Mouse (Mus musculus): ENCODE results near the gene 1700020D05Rik. TPM values are rescaled to one million over a fixed set of nuclear protein-coding genes. Genes with fewer than 3 reads are reported as not detected.
A peak's percentile ranks its signal among the peaks of the same experiment; 100 is the strongest.

1700020D05Rik gene
- polyA plus RNA-seq, 1 experiment from 2014 or later = 0.18 TPM

DNA sequence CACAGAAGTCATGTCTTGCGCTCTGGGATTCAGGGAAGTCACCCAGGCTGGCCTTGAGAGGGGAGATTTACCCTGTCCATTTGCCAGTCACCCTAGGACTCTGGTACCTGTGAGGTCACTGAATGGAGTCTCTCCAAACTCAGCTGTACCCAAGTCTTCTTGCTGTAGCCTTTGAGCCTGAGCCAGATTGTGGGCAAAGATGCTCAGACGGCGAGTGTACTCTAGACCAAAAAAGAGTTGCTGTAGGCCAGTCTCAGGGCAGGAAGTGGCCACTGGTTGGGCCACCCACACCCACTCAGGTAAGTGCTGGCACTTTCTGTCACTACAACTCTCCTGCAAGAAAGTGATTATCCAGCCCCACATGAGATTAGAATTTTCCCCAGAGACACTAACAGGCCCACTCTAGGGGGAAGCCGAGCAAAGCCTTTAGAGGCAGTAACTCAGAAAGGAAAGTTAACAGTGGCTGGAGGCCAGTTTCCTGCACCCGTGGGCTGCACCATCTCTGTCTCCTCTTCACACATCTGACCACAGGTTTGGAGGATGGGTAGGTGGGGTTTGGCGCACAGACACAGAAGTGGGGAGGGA, 36.6 kb downstream of the 1700020D05Rik start:
- ATAC-seq (ENCODE audit: insufficient read depth) = no peak
- H3K9ac ChIP-seq = no peak overlapping the region
- H3K36me3 ChIP-seq (ENCODE audit: insufficient read depth) = peaks cover 52% of the 10 kb centered on the region

GRCm38 (mm10) chr19:5465037-5465436, 38.5 kb downstream of the 1700020D05Rik start:
- 92% methylated on average over 8 of the region's 8 CpGs for WGBS
- H3K36me3 ChIP-seq (ENCODE audit: insufficient read depth) = peaks cover 55% of the 10 kb centered on the region
- DNase-seq (no peak), ATAC-seq (ENCODE audit: insufficient read depth) (no peak)
- H3K9me3 ChIP-seq (ENCODE audit: low read depth, low read length) = no peaks in the 10 kb centered on the region
- H3K27me3 ChIP-seq (ENCODE audit: insufficient read depth, low read length) = peaks cover under 1% of the 10 kb centered on the region; the same call in 1 of the 2 replicates
- H3K27ac ChIP-seq (ENCODE audit: low read depth) = no peak overlapping the region
- no peak overlapping the region for H3K4me3 ChIP-seq (ENCODE audit: low read depth, low read length)
- no peak overlapping the region for H3K4me2 ChIP-seq
- peaks cover 5% of the 10 kb centered on the region; the same call in 1 of the 2 replicates for H3K4me1 ChIP-seq (ENCODE audit: insufficient read depth)
- no peak for TF ChIP-seq CTCF (IDR thresholded peaks at IDR 0.05; ENCODE audit: low read depth)
- no peak overlapping the region for H3K9ac ChIP-seq

More for the DNA sequence above, 36.6 kb downstream of the 1700020D05Rik start:
- Histone ChIP-seq H3K4me3 (ENCODE audit: low read depth, low read length) (no peak overlapping the region), H3K9me3 (ENCODE audit: low read depth, low read length) (no peaks in the 10 kb centered on the region), H3K27me3 (ENCODE audit: insufficient read depth, low read length) (peaks cover 2% of the 10 kb centered on the region; the same call in 1 of the 2 replicates), H3K4me2 (no peak overlapping the region), H3K4me1 (ENCODE audit: insufficient read depth) (no peaks in the 10 kb centered on the region), H3K27ac (ENCODE audit: low read depth) (no peak overlapping the region)
- no peak for DNase-seq
- WGBS = 92% methylated on average over 6 of the region's 6 CpGs
- no peak for TF ChIP-seq CTCF (IDR thresholded peaks at IDR 0.05; ENCODE audit: low read depth)

DNA sequence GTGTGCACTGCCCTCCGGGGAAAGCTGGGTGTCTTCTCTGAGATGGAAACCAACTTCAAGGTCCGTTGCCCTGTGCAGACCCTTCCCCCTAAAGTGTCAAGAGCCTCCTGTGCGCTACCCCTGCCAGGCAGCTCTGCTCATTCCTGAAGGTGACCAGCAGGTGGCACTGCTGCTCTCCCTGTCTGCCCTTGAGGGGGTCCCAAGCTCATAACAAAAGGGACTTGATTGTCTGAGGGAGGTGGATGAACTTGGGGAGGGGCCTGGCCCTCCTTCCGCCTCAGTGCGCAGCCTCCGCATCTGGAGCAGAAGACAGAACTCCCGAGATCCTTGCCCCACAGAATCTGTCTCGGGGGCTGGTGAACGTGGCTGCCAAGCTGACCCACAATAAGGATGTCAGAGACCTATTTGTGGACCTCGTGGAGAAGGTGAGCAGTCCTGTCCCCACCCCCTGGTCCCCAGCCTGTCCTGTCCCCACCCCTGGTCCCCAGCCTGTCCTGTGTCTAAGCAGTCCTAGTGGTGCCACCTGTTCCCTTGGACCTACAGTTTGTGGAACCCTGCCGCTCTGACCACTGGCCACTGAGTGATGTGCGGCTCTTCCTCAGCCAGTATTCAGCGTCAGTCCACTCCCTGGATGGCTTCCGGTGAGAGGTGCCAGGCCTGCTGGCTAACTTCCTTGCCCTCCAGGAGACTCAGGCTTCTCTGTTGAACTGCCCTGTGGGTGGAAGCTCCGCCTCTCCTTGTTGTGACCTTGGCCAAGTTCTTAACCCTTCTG, 39.6 kb downstream of the 1700020D05Rik start:
- WGBS = 29% methylated on average over 15 of the region's 15 CpGs
- no peaks in the 10 kb centered on the region for H3K9me3 ChIP-seq (ENCODE audit: low read depth, low read length)
- peak; percentile 93 for TF ChIP-seq CTCF (IDR thresholded peaks at IDR 0.05; ENCODE audit: low read depth)
- no peak; the same call in 1 of the 2 replicates for ATAC-seq (ENCODE audit: insufficient read depth)
- peak overlapping the region; percentile 48 for H3K4me2 ChIP-seq
- peaks cover 5% of the 10 kb centered on the region for H3K4me1 ChIP-seq (ENCODE audit: insufficient read depth)
- peaks cover 55% of the 10 kb centered on the region for H3K36me3 ChIP-seq (ENCODE audit: insufficient read depth)
- peak; percentile 87 for DNase-seq
- peak overlapping the region; percentile 19 for H3K4me3 ChIP-seq (ENCODE audit: low read depth, low read length)
- peak overlapping the region; percentile 51; the same call in 1 of the 2 replicates for H3K27ac ChIP-seq (ENCODE audit: low read depth)
- peak overlapping the region; percentile 21 for H3K9ac ChIP-seq
- no peaks in the 10 kb centered on the region for H3K27me3 ChIP-seq (ENCODE audit: insufficient read depth, low read length)

GRCm38 (mm10) chr19:5463212-5463611, 40.4 kb downstream of the 1700020D05Rik start:
- no peak overlapping the region for H3K4me2 ChIP-seq
- H3K9ac ChIP-seq = no peak overlapping the region
- H3K27ac ChIP-seq (ENCODE audit: low read depth) = no peak overlapping the region
- H3K36me3 ChIP-seq (ENCODE audit: insufficient read depth) = peaks cover 55% of the 10 kb centered on the region
- no peak for ATAC-seq (ENCODE audit: insufficient read depth)
- H3K4me3 ChIP-seq (ENCODE audit: low read depth, low read length) = no peak overlapping the region
- TF ChIP-seq CTCF (IDR thresholded peaks at IDR 0.05; ENCODE audit: low read depth) = no peak
- H3K9me3 ChIP-seq (ENCODE audit: low read depth, low read length) = no peaks in the 10 kb centered on the region
- DNase-seq = no peak
- peaks cover 5% of the 10 kb centered on the region for H3K4me1 ChIP-seq (ENCODE audit: insufficient read depth)
- WGBS = 87% methylated on average over 9 of the region's 9 CpGs
- H3K27me3 ChIP-seq (ENCODE audit: insufficient read depth, low read length) = no peaks in the 10 kb centered on the region

GRCm38 (mm10) chr19:5461411-5461810, 42.2 kb downstream of the 1700020D05Rik start:
- Histone ChIP-seq H3K4me1 (ENCODE audit: insufficient read depth) (peaks cover 5% of the 10 kb centered on the region), H3K27me3 (ENCODE audit: insufficient read depth, low read length) (no peaks in the 10 kb centered on the region), H3K36me3 (ENCODE audit: insufficient read depth) (peaks cover 42% of the 10 kb centered on the region), H3K9ac (peak overlapping the region; percentile 62; the same call in 1 of the 2 replicates), H3K27ac (ENCODE audit: low read depth) (no peak overlapping the region), H3K4me2 (peak overlapping the region; percentile 82), H3K9me3 (ENCODE audit: low read depth, low read length) (no peaks in the 10 kb centered on the region), H3K4me3 (ENCODE audit: low read depth, low read length) (peak overlapping the region; percentile 57)
- WGBS = 82% methylated on average over 6 of the region's 6 CpGs
- no peak for ATAC-seq (ENCODE audit: insufficient read depth)
- DNase-seq = no peak
- no peak for TF ChIP-seq CTCF (IDR thresholded peaks at IDR 0.05; ENCODE audit: low read depth)

- no peaks in the 10 kb centered on the region for H3K9me3 ChIP-seq (ENCODE audit: low read depth, low read length)
- H3K4me1 ChIP-seq (ENCODE audit: insufficient read depth) = peaks cover 10% of the 10 kb centered on the region
- peak within 1 kb of the TSS; percentile 82 for H3K4me2 ChIP-seq
- DNase-seq (peak; percentile 97), ATAC-seq (ENCODE audit: insufficient read depth) (peak; percentile 64)
- H3K27me3 ChIP-seq (ENCODE audit: insufficient read depth, low read length) = no peaks in the 10 kb centered on the region
- H3K9ac ChIP-seq = peak within 1 kb of the TSS; percentile 62
- peaks cover 34% of the 10 kb centered on the region for H3K36me3 ChIP-seq (ENCODE audit: insufficient read depth)
- H3K4me3 ChIP-seq (ENCODE audit: low read depth, low read length) = peak within 1 kb of the TSS; percentile 57
- TF ChIP-seq CTCF (IDR thresholded peaks at IDR 0.05; ENCODE audit: low read depth) = no peak
- peak within 1 kb of the TSS; percentile 42; the same call in 1 of the 2 replicates for H3K27ac ChIP-seq (ENCODE audit: low read depth)
- 1% methylated on average over 32 of the region's 32 CpGs for WGBS
Observed at GRCm38 (mm10) chr19:5460465-5460911, 43.1 kb downstream of the 1700020D05Rik start, which contains the start of gene Fibp. Gene Fibp, plus strand, starts transcription at chr19:5460615.

- Histone ChIP-seq H3K9me3 (ENCODE audit: low read depth, low read length) (no peaks in the 10 kb centered on the region), H3K4me1 (ENCODE audit: insufficient read depth) (peaks cover 10% of the 10 kb centered on the region), H3K27ac (ENCODE audit: low read depth) (0 out of 2 replicates have a peak overlapping the region, but pooled peaks have one; percentile 10), H3K36me3 (ENCODE audit: insufficient read depth) (peaks cover 30% of the 10 kb centered on the region), H3K27me3 (ENCODE audit: insufficient read depth, low read length) (no peaks in the 10 kb centered on the region), H3K4me3 (ENCODE audit: low read depth, low read length) (peak overlapping the region; percentile 57), H3K4me2 (peak overlapping the region; percentile 82), H3K9ac (peak overlapping the region; percentile 62)
- no peak for TF ChIP-seq CTCF (IDR thresholded peaks at IDR 0.05; ENCODE audit: low read depth)
- ATAC-seq (ENCODE audit: insufficient read depth) (no peak), DNase-seq (no peak)
- WGBS = 24% methylated on average over 3 of the region's 3 CpGs
Observed at GRCm38 (mm10) chr19:5459896-5460295, 43.7 kb downstream of the 1700020D05Rik start.

Data from lung, embryonic 14.5 days (tissue).